Mouse (Mus musculus): ENCODE measurements around the gene Greb1.

DNA sequence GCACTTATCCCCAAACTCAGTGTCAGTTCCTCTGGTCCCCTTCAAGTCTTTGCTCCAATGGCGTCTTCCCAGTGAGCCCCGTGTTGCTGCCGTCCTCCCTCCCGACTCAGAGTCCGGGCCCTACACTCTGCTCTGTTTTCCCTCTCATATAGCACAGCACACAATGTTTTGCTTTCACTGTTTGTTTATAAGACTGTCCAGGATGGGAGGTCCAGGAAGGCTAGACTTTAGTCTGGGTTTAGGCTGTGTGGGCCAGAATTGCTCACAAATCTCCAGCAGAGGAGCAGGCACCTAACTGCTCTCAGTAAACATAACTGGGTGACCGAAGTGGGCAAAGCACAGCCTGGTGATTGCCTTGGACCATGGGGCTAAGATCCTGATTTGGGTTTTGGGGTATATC is 167.5 kb downstream of the Greb1 start:
- TF ChIP-seq CTCF (IDR thresholded peaks at IDR 0.05; ENCODE audit: borderline replicate concordance, insufficient read depth, low read depth, low read length) (no peak), POLR2A (IDR thresholded peaks at IDR 0.05; ENCODE audit: borderline replicate concordance, insufficient read depth, low read length) (no peak)
